Comparison of ENCODE assay signal across 9 mouse cellular contexts in genomic region chr5:147574517-147574916, GRCm38 (mm10).
DNase-seq lines count a peak whose midpoint lies in the region; ATAC-seq lines count a peak whose summit lies in the region.
"Had no signal": no experiment of that assay in that cellular context is flagged by ENCODE, and none has a peak within 500 bp of the region (broad histone marks: within the 10 kb centered on the region; RNA-seq: fewer than 3 reads in every experiment).

No protein-coding gene starts in this region.

- ATAC-seq in common myeloid progenitor, adult 5-6 weeks (replicated peaks; ENCODE audit: low read depth, poor library complexity, severe bottlenecking), result peak; percentile 93
- ATAC-seq in hematopoietic stem cell, adult 5-6 weeks (replicated peaks in 1 of 2; ENCODE audit: insufficient read depth in 1 of 2, low FRiP score in 2 of 2, low TSS enrichment in 1 of 2, low read depth in 1 of 2, poor library complexity in 2 of 2, severe bottlenecking in 2 of 2), result peak; percentile 77 to 87
- peak; percentile 73 for ATAC-seq in liver, embryonic 13.5 days (ENCODE audit: low read depth)
- ATAC-seq in forebrain, embryonic 12.5 days (ENCODE audit: low FRiP score), result no peak

- no peak overlapping the region for H3K4me2 ChIP-seq in liver, embryonic 13.5 days
- H3K4me2 ChIP-seq in forebrain, embryonic 12.5 days, result no peak overlapping the region

- no peak overlapping the region for H3K4me3 ChIP-seq in liver, embryonic 13.5 days (replicated peaks)
- no peak overlapping the region for H3K4me3 ChIP-seq in forebrain, embryonic 12.5 days (replicated peaks)

- H3K27me3 ChIP-seq in liver, embryonic 13.5 days, result no peaks in the 10 kb centered on the region
- no peaks in the 10 kb centered on the region for H3K27me3 ChIP-seq in forebrain, embryonic 12.5 days

- no peaks in the 10 kb centered on the region for H3K9me3 ChIP-seq in liver, embryonic 13.5 days (replicated peaks)
- H3K9me3 ChIP-seq in forebrain, embryonic 12.5 days, result no peaks in the 10 kb centered on the region

- 12% methylated on average over 8 of the region's 8 CpGs for WGBS in liver, embryonic 13.5 days (ENCODE audit: insufficient replicate concordance)
- 66% methylated on average over 8 of the region's 8 CpGs for WGBS in forebrain, embryonic 12.5 days

- H3K9ac ChIP-seq in liver, embryonic 13.5 days, result no peak overlapping the region
- no peak overlapping the region for H3K9ac ChIP-seq in forebrain, embryonic 12.5 days

- DNase-seq in adrenal gland, adult (ENCODE audit: inconsistent age in 2 of 2, low spot score in 1 of 2), result peak; percentile 75 to 78
- DNase-seq in liver, embryonic 13.5 days, result peak; percentile 29
- no peak for DNase-seq in ovary, postnatal 10 days (ENCODE audit: low spot score)
- DNase-seq in thymus, postnatal 0 days (ENCODE audit: low spot score), result no peak
- no peak for DNase-seq in cerebellum, postnatal 25 days
- DNase-seq: layer of hippocampus, postnatal 36 days had no signal

- no peaks in the 10 kb centered on the region for H3K36me3 ChIP-seq in liver, embryonic 13.5 days
- H3K36me3 ChIP-seq in forebrain, embryonic 12.5 days (replicated peaks), result no peaks in the 10 kb centered on the region

- H3K4me1 ChIP-seq in liver, embryonic 13.5 days (replicated peaks), result peaks cover 9% of the 10 kb centered on the region; the same call in 1 of the 2 replicates
- no peaks in the 10 kb centered on the region for H3K4me1 ChIP-seq in forebrain, embryonic 12.5 days

- no peak overlapping the region for H3K27ac ChIP-seq in liver, embryonic 13.5 days
- H3K27ac ChIP-seq in forebrain, embryonic 12.5 days, result no peak overlapping the region

Comparison
In these comparisons a context has a peak if more than half of its experiments do, and no peak if none do; other contexts are left out.
1. DNase-seq: peak in adrenal gland, adult (2 of 2) and liver, embryonic 13.5 days (single experiment); none in ovary, postnatal 10 days (single experiment), thymus, postnatal 0 days (single experiment) and cerebellum, postnatal 25 days (0 of 2).